Mouse (Mus musculus) ES-Bruce4 (cell line): ENCODE data around the gene Kcnn4.

ENCODE experiments used
- CTCF ChIP-seq: IDR thresholded peaks from one replicate; pipeline ENCODE4 v1.8.1; 2011; ENCODE audit warnings: low read depth, low read length
- EP300 ChIP-seq: IDR thresholded peaks from 2 replicates; pipeline ENCODE4 v1.6.1; 2011; ENCODE audit warnings: low read depth, low read length; ENCODE audit not compliant: insufficient read depth
- POLR2A ChIP-seq: IDR thresholded peaks from one replicate; pipeline ENCODE4 v1.8.1; 2011; ENCODE audit warnings: low read length; ENCODE audit not compliant: insufficient read depth

DNA sequence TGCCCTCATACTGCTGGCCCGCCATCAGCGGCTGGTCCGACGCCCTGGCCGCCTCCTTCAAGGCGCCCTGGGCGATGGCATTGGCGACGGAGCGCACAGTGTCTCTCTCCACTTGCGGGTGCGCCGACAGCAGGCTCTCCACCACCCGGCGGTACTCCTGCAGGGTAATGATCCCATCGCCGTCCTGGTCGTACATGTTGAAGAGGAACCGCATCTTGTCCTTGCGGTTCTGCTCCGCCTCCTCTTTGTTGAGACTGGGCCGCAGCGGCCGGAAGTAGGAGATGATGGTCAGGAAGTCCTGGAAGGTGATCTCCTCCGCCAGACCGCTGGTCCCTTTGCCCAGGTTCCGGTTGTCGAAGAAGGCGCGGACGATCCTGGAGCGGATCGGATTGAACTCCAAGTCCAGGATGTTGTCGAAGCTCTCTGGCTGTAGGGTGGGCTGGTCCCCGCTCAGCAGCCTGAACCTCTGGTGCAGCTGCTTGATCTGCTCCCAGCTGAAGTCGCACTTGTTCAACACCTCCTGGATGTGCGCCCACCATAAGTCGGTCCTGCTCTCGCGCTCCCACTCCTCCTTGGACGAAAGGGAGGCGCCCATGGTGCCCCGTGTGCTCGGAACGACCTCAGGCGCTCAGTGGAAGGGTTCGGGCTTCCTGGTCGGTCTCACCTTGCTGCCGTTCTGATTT, 36.6 kb upstream of the Kcnn4 start, which contains the start of gene Tescl:
- no peak for TF ChIP-seq CTCF
- no peak for TF ChIP-seq EP300
- TF ChIP-seq POLR2A: peak; percentile 38
